Mouse (Mus musculus) E14TG2a.4 (cell line): ENCODE results near the gene Ryr2.

Source experiments
- H3K27me3 ChIP-seq: 2 replicates; pipeline ENCODE4 v1.6.1; 2014; ENCODE audit warnings: low read length, control low read depth; ENCODE audit not compliant: insufficient read depth
- H3K36me3 ChIP-seq: 2 replicates; pipeline ENCODE4 v1.6.1; 2014; ENCODE audit warnings: low read length, control low read depth; ENCODE audit not compliant: insufficient read depth
- H3K4me1 ChIP-seq: replicated peaks from 2 replicates; pipeline ENCODE4 v1.6.1; 2014; ENCODE audit warnings: low read depth, low read length, control low read depth
- H3K4me3 ChIP-seq: replicated peaks from 2 replicates; pipeline ENCODE4 v1.5.1; 2014; ENCODE audit warnings: mild to moderate bottlenecking, low read length
- H3K9me3 ChIP-seq: 2 replicates; pipeline ENCODE4 v1.6.1; 2014; ENCODE audit warnings: low read length, control low read depth
- CTCF ChIP-seq: conservative IDR thresholded peaks from 2 replicates; pipeline ENCODE4 v1.5.1; 2014; ENCODE audit warnings: low read length
- NANOG ChIP-seq: IDR thresholded peaks from 2 replicates; pipeline ENCODE4 v1.6.1; 2014; ENCODE audit warnings: borderline replicate concordance, low read length, mixed read lengths
- POU5F1 ChIP-seq: IDR thresholded peaks from 2 replicates; pipeline ENCODE4 v1.6.1; 2014; ENCODE audit warnings: low read length, borderline replicate concordance

Gene Ryr2

GRCm38 (mm10) chr13:11977606-11978005 lies 129.1 kb downstream of the Ryr2 start:
- no peaks in the 10 kb centered on the region for H3K27me3 ChIP-seq
- TF ChIP-seq POU5F1 (no peak), NANOG (no peak), CTCF (no peak)
- H3K4me3 ChIP-seq, result no peak overlapping the region
- H3K4me1 ChIP-seq, result peaks cover 32% of the 10 kb centered on the region
- H3K9me3 ChIP-seq, result peaks cover 5% of the 10 kb centered on the region; the same call in 1 of the 2 replicates
- H3K36me3 ChIP-seq, result no peaks in the 10 kb centered on the region

GRCm38 (mm10) chr13:11964391-11964790 lies 142.4 kb downstream of the Ryr2 start:
- TF ChIP-seq CTCF, result no peak
- no peak for TF ChIP-seq NANOG
- TF ChIP-seq POU5F1, result no peak
- H3K4me1 ChIP-seq, result no peaks in the 10 kb centered on the region; the same call in 1 of the 2 replicates
- H3K36me3 ChIP-seq, result no peaks in the 10 kb centered on the region
- H3K27me3 ChIP-seq, result no peaks in the 10 kb centered on the region
- H3K9me3 ChIP-seq, result no peaks in the 10 kb centered on the region
- H3K4me3 ChIP-seq, result no peak overlapping the region

- TF ChIP-seq NANOG (no peak), POU5F1 (no peak), CTCF (no peak)
Observed at GRCm38 (mm10) chr13:11959488-11960174, 147.1 kb downstream of the Ryr2 start.

GRCm38 (mm10) chr13:11958854-11959253 lies 147.9 kb downstream of the Ryr2 start:
- Histone ChIP-seq H3K9me3 (no peaks in the 10 kb centered on the region), H3K36me3 (no peaks in the 10 kb centered on the region), H3K4me3 (no peak overlapping the region), H3K4me1 (peaks cover 8% of the 10 kb centered on the region), H3K27me3 (no peaks in the 10 kb centered on the region)
- TF ChIP-seq NANOG, result no peak
- no peak for TF ChIP-seq CTCF
- no peak for TF ChIP-seq POU5F1

More at GRCm38 (mm10) chr13:11959488-11960174, 147.1 kb downstream of the Ryr2 start:
- Histone ChIP-seq H3K4me1 (peaks cover 8% of the 10 kb centered on the region), H3K27me3 (no peaks in the 10 kb centered on the region), H3K9me3 (no peaks in the 10 kb centered on the region), H3K4me3 (no peak overlapping the region), H3K36me3 (no peaks in the 10 kb centered on the region)

GRCm38 (mm10) chr13:11958271-11958670 lies 148.5 kb downstream of the Ryr2 start:
- Histone ChIP-seq H3K4me3 (no peak overlapping the region), H3K27me3 (no peaks in the 10 kb centered on the region), H3K4me1 (peaks cover 8% of the 10 kb centered on the region), H3K36me3 (no peaks in the 10 kb centered on the region), H3K9me3 (no peaks in the 10 kb centered on the region)
- TF ChIP-seq POU5F1 (no peak), CTCF (no peak), NANOG (no peak)

GRCm38 (mm10) chr13:11951951-11952350 lies 154.8 kb downstream of the Ryr2 start:
- TF ChIP-seq NANOG (no peak), POU5F1 (no peak), CTCF (no peak)
- H3K9me3 ChIP-seq, result no peaks in the 10 kb centered on the region
- peaks cover 9% of the 10 kb centered on the region for H3K4me1 ChIP-seq
- no peaks in the 10 kb centered on the region for H3K27me3 ChIP-seq
- no peaks in the 10 kb centered on the region for H3K36me3 ChIP-seq
- no peak overlapping the region for H3K4me3 ChIP-seq

GRCm38 (mm10) chr13:11945740-11946139 lies 161.0 kb downstream of the Ryr2 start:
- TF ChIP-seq NANOG, result no peak
- TF ChIP-seq POU5F1, result no peak
- TF ChIP-seq CTCF, result no peak
- Histone ChIP-seq H3K9me3 (no peaks in the 10 kb centered on the region), H3K4me1 (peaks cover 8% of the 10 kb centered on the region; the same call in 1 of the 2 replicates), H3K36me3 (no peaks in the 10 kb centered on the region), H3K27me3 (no peaks in the 10 kb centered on the region), H3K4me3 (no peak overlapping the region)

- TF ChIP-seq NANOG (no peak), POU5F1 (no peak), CTCF (no peak)
- no peaks in the 10 kb centered on the region for H3K9me3 ChIP-seq
- H3K27me3 ChIP-seq, result no peaks in the 10 kb centered on the region
- no peaks in the 10 kb centered on the region for H3K36me3 ChIP-seq
- peaks cover 20% of the 10 kb centered on the region for H3K4me1 ChIP-seq
- no peak overlapping the region for H3K4me3 ChIP-seq
Observed at GRCm38 (mm10) chr13:11941724-11942123, 165.0 kb downstream of the Ryr2 start.
